Mouse (Mus musculus): Measurements from ENCODE around the gene Psmd4. TPM values are rescaled to one million over a fixed set of nuclear protein-coding genes. Genes with fewer than 3 reads are reported as not detected.

The Psmd4 gene
- polyA plus RNA-seq (2012; rRNA removed) = 227 and 245 TPM in 2 replicates

- under 1% methylated on average over 36 of the region's 36 CpGs for WGBS
- Histone ChIP-seq H3K4me3 (replicated peaks; ENCODE audit: insufficient read depth, low read depth, low read length) (peak within 1 kb of the TSS; percentile 68), H3K27me3 (ENCODE audit: control insufficient read depth, insufficient read depth, low read length) (no peaks in the 10 kb centered on the region), H3K4me1 (ENCODE audit: control insufficient read depth, insufficient read depth, low read length) (no peaks in the 10 kb centered on the region; the same call in none of the 2 replicates), H3K27ac (ENCODE audit: insufficient read depth, low read length) (peak within 1 kb of the TSS; percentile 35)
- DNase-seq = peak; percentile 97
- peak; percentile 98 for TF ChIP-seq POLR2A (IDR thresholded peaks at IDR 0.05; ENCODE audit: borderline replicate concordance, insufficient read depth, low read length)
- no peak for TF ChIP-seq CTCF (IDR thresholded peaks at IDR 0.05; ENCODE audit: borderline replicate concordance, insufficient read depth, low read depth, low read length)
These were observed at the start of gene Psmd4 for GRCm38 (mm10) chr3:95042166-95042837. Gene Psmd4, minus strand, starts transcription at chr3:95042614.

- no peak for DNase-seq
- no peak for TF ChIP-seq POLR2A (IDR thresholded peaks at IDR 0.05; ENCODE audit: borderline replicate concordance, insufficient read depth, low read length)
- no peak for TF ChIP-seq CTCF (IDR thresholded peaks at IDR 0.05; ENCODE audit: borderline replicate concordance, insufficient read depth, low read depth, low read length)
- H3K27ac ChIP-seq (ENCODE audit: insufficient read depth, low read length) = no peak overlapping the region
- H3K4me3 ChIP-seq (replicated peaks; ENCODE audit: insufficient read depth, low read depth, low read length) = no peak overlapping the region
- 100% methylated on average over 1 of the region's 1 CpGs for WGBS
- H3K4me1 ChIP-seq (ENCODE audit: control insufficient read depth, insufficient read depth, low read length) = no peaks in the 10 kb centered on the region
- H3K27me3 ChIP-seq (ENCODE audit: control insufficient read depth, insufficient read depth, low read length) = no peaks in the 10 kb centered on the region
These were observed 45.7 kb upstream of the Psmd4 start for GRCm38 (mm10) chr3:95088071-95088470.

GRCm38 (mm10) chr3:95071606-95072005 lies 29.2 kb upstream of the Psmd4 start:
- H3K27me3 ChIP-seq (ENCODE audit: control insufficient read depth, insufficient read depth, low read length) = no peaks in the 10 kb centered on the region
- no peak for DNase-seq
- TF ChIP-seq POLR2A (IDR thresholded peaks at IDR 0.05; ENCODE audit: borderline replicate concordance, insufficient read depth, low read length) = no peak
- no peak for TF ChIP-seq CTCF (IDR thresholded peaks at IDR 0.05; ENCODE audit: borderline replicate concordance, insufficient read depth, low read depth, low read length)
- H3K27ac ChIP-seq (ENCODE audit: insufficient read depth, low read length) = no peak overlapping the region
- H3K4me3 ChIP-seq (replicated peaks; ENCODE audit: insufficient read depth, low read depth, low read length) = no peak overlapping the region
- H3K4me1 ChIP-seq (ENCODE audit: control insufficient read depth, insufficient read depth, low read length) = no peaks in the 10 kb centered on the region
- WGBS = 89% methylated on average over 2 of the region's 2 CpGs

GRCm38 (mm10) chr3:95066570-95066969 lies 24.2 kb upstream of the Psmd4 start:
- H3K4me3 ChIP-seq (replicated peaks; ENCODE audit: insufficient read depth, low read depth, low read length) = no peak overlapping the region
- TF ChIP-seq POLR2A (IDR thresholded peaks at IDR 0.05; ENCODE audit: borderline replicate concordance, insufficient read depth, low read length) = no peak
- WGBS = 91% methylated on average over 11 of the region's 11 CpGs
- no peaks in the 10 kb centered on the region for H3K27me3 ChIP-seq (ENCODE audit: control insufficient read depth, insufficient read depth, low read length)
- H3K27ac ChIP-seq (ENCODE audit: insufficient read depth, low read length) = no peak overlapping the region
- H3K4me1 ChIP-seq (ENCODE audit: control insufficient read depth, insufficient read depth, low read length) = no peaks in the 10 kb centered on the region
- DNase-seq = no peak

- no peak overlapping the region for H3K4me3 ChIP-seq (replicated peaks; ENCODE audit: insufficient read depth, low read depth, low read length)
- WGBS = 86% methylated on average over 6 of the region's 6 CpGs
- TF ChIP-seq CTCF (IDR thresholded peaks at IDR 0.05; ENCODE audit: borderline replicate concordance, insufficient read depth, low read depth, low read length) = no peak
- TF ChIP-seq POLR2A (IDR thresholded peaks at IDR 0.05; ENCODE audit: borderline replicate concordance, insufficient read depth, low read length) = no peak
- no peaks in the 10 kb centered on the region for H3K27me3 ChIP-seq (ENCODE audit: control insufficient read depth, insufficient read depth, low read length)
- no peak for DNase-seq
- no peaks in the 10 kb centered on the region for H3K4me1 ChIP-seq (ENCODE audit: control insufficient read depth, insufficient read depth, low read length)
- H3K27ac ChIP-seq (ENCODE audit: insufficient read depth, low read length) = no peak overlapping the region
These were observed 23.7 kb upstream of the Psmd4 start for GRCm38 (mm10) chr3:95066095-95066494.

GRCm38 (mm10) chr3:95065553-95065952 lies 23.1 kb upstream of the Psmd4 start:
- Histone ChIP-seq H3K27ac (ENCODE audit: insufficient read depth, low read length) (no peak overlapping the region), H3K27me3 (ENCODE audit: control insufficient read depth, insufficient read depth, low read length) (no peaks in the 10 kb centered on the region), H3K4me3 (replicated peaks; ENCODE audit: insufficient read depth, low read depth, low read length) (no peak overlapping the region), H3K4me1 (ENCODE audit: control insufficient read depth, insufficient read depth, low read length) (no peaks in the 10 kb centered on the region)
- 76% methylated on average over 1 of the region's 1 CpGs for WGBS
- DNase-seq = no peak
- TF ChIP-seq POLR2A (IDR thresholded peaks at IDR 0.05; ENCODE audit: borderline replicate concordance, insufficient read depth, low read length) (no peak), CTCF (IDR thresholded peaks at IDR 0.05; ENCODE audit: borderline replicate concordance, insufficient read depth, low read depth, low read length) (no peak)

GRCm38 (mm10) chr3:95063741-95064140 lies 21.3 kb upstream of the Psmd4 start:
- H3K27ac ChIP-seq (ENCODE audit: insufficient read depth, low read length) = no peak overlapping the region
- H3K4me1 ChIP-seq (ENCODE audit: control insufficient read depth, insufficient read depth, low read length) = no peaks in the 10 kb centered on the region
- DNase-seq = no peak
- no peaks in the 10 kb centered on the region for H3K27me3 ChIP-seq (ENCODE audit: control insufficient read depth, insufficient read depth, low read length)
- TF ChIP-seq POLR2A (IDR thresholded peaks at IDR 0.05; ENCODE audit: borderline replicate concordance, insufficient read depth, low read length) (no peak), CTCF (IDR thresholded peaks at IDR 0.05; ENCODE audit: borderline replicate concordance, insufficient read depth, low read depth, low read length) (no peak)
- WGBS = 92% methylated on average over 4 of the region's 4 CpGs
- no peak overlapping the region for H3K4me3 ChIP-seq (replicated peaks; ENCODE audit: insufficient read depth, low read depth, low read length)

GRCm38 (mm10) chr3:95058078-95058477 lies 15.7 kb upstream of the Psmd4 start:
- 76% methylated on average over 8 of the region's 8 CpGs for WGBS
- Histone ChIP-seq H3K4me1 (ENCODE audit: control insufficient read depth, insufficient read depth, low read length) (peaks cover 5% of the 10 kb centered on the region), H3K27me3 (ENCODE audit: control insufficient read depth, insufficient read depth, low read length) (no peaks in the 10 kb centered on the region), H3K27ac (ENCODE audit: insufficient read depth, low read length) (no peak overlapping the region), H3K4me3 (replicated peaks; ENCODE audit: insufficient read depth, low read depth, low read length) (no peak overlapping the region)
- TF ChIP-seq POLR2A (IDR thresholded peaks at IDR 0.05; ENCODE audit: borderline replicate concordance, insufficient read depth, low read length) (no peak), CTCF (IDR thresholded peaks at IDR 0.05; ENCODE audit: borderline replicate concordance, insufficient read depth, low read depth, low read length) (no peak)
- DNase-seq = no peak

Measured in cerebellum, adult 2 months (tissue).